Mouse (Mus musculus) liver, adult 2 months (tissue): Measurements from ENCODE around the gene Btf3.

ENCODE experiments used
- CTCF ChIP-seq: fragments of 200-500 bp; IDR thresholded peaks from 2 replicates; pipeline ENCODE4 v1.5.1; 2011; ENCODE audit warnings: low read depth, low read length, control low read depth
- POLR2A ChIP-seq: fragments of 200-500 bp; IDR thresholded peaks from 2 replicates; pipeline ENCODE4 v1.6.1; 2011; ENCODE audit warnings: low read length, control low read depth; ENCODE audit not compliant: insufficient read depth; ENCODE audit errors: extremely low read depth

DNA sequence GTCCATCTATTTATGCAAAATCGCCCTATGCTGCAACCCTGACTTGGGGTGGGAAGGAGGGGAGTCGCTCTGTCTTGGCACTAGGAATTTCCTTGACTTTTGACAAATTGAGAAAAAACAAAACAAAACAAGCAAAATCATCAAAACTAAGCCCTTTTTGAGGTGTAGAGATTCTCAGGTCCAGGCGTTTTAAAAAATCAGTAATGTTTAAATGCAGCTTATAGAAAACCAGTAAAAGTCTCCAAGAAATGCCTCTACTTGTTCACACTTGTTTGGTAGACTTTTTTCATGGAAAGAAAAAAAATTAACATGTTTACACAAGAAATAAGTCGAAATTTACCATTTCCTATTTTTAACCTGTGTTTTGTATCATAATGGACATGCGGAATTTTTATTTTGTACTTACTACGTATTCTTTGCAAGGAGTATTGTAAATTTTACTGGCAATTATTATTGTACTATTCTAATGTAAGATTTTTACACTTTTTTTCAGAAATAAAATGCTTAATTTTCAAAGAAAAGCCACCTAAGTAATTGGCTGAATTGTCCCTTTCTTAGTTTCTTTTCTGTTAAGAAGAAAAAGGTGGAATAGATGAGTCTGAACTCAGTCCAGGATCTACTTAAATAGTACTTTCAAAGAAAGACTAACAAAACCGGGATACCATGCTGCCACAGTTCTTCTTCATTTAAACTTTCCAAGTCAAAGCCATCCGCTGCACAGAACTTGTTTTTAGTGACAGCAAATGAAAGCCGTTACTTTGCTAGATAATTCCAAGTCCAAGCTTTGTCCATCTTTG lies 39.6 kb upstream of the Btf3 start:
- TF ChIP-seq CTCF (no peak), POLR2A (no peak)
